Mouse (Mus musculus) heart, postnatal 0 days (tissue): ENCODE measurements around the gene Crim1.

Source experiments
- CTCF ChIP-seq: IDR thresholded peaks from 2 replicates; pipeline ENCODE4 v1.5.1; 2016; ENCODE audit warnings: antibody characterized with exemption, control low read depth, low read depth
- EP300 ChIP-seq: IDR thresholded peaks from 2 replicates; pipeline ENCODE4 v1.6.1; 2016; ENCODE audit warnings: antibody characterized with exemption, low read depth

DNA sequence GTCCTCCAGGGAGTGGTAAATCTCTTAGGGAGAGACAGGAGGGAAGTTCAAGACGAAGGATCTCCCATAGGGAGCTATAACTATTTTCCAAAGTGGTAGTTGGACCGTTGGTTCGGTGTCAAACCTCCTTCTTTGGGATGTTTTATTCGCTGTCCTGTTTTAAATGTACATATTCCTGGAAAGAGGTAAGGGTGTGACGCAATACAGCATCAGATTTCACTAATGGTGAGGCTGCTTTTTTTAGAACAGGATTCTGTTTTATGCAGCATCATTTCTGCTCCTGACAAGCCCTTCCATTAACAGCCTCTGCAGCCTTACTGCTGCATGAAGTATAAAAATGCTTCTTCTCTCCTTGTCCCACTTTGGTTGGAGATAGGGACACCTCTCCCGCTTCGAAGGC is 95.9 kb downstream of the Crim1 start:
- TF ChIP-seq CTCF (no peak), EP300 (no peak)
